In genomic region chr2:170579551-170579950, GRCm38 (mm10) we compare ENCODE assay signal across 29 mouse cellular contexts. TPM values are rescaled to one million over a fixed set of nuclear protein-coding genes. Genes with fewer than 3 reads are reported as not detected.
DNase-seq lines count a peak whose midpoint lies in the region; ATAC-seq and TF ChIP-seq lines count a peak whose summit lies in the region.
"Had no signal": no experiment of that assay in that cellular context is flagged by ENCODE, and none has a peak within 500 bp of the region (broad histone marks: within the 10 kb centered on the region; RNA-seq: fewer than 3 reads in every experiment).

No protein-coding gene starts in this region.

- H3K27me3 ChIP-seq in forebrain, embryonic 14.5 days (replicated peaks; ENCODE audit: control insufficient read depth, insufficient read depth, low read length) = no peaks in the 10 kb centered on the region
- H3K27me3 ChIP-seq in forebrain, embryonic 16.5 days (replicated peaks; ENCODE audit: control insufficient read depth, insufficient read depth, low read length) = no peaks in the 10 kb centered on the region
- H3K27me3 ChIP-seq in kidney, embryonic 16.5 days (ENCODE audit: insufficient read depth, low read length) = no peaks in the 10 kb centered on the region
- no peaks in the 10 kb centered on the region for H3K27me3 ChIP-seq in liver, postnatal 0 days (ENCODE audit: insufficient read depth, low read length)
- H3K27me3 ChIP-seq: intestine, embryonic 15.5 days; limb, embryonic 13.5 days; liver, embryonic 15.5 days had no signal

- TF ChIP-seq EP300 in liver, postnatal 0 days (IDR thresholded peaks at IDR 0.05; ENCODE audit: low read depth) = no peak

- TF ChIP-seq CTCF in liver, postnatal 0 days (IDR thresholded peaks at IDR 0.05; ENCODE audit: low read depth) = no peak

- H3K4me1 ChIP-seq in forebrain, embryonic 14.5 days (ENCODE audit: control insufficient read depth, insufficient read depth, low read length) = no peaks in the 10 kb centered on the region
- H3K4me1 ChIP-seq in forebrain, embryonic 16.5 days (replicated peaks; ENCODE audit: control insufficient read depth, insufficient read depth, low read length) = no peaks in the 10 kb centered on the region; the same call in 1 of the 2 replicates
- peaks cover 9% of the 10 kb centered on the region; the same call in 1 of the 2 replicates for H3K4me1 ChIP-seq in kidney, embryonic 16.5 days (ENCODE audit: insufficient read depth, low read length)
- no peaks in the 10 kb centered on the region for H3K4me1 ChIP-seq in liver, postnatal 0 days (ENCODE audit: insufficient read depth)
- H3K4me1 ChIP-seq: forebrain, embryonic 10.5 days; heart, embryonic 10.5 days; intestine, embryonic 15.5 days; limb, embryonic 13.5 days; liver, embryonic 15.5 days had no signal

- DNase-seq in forebrain, embryonic 14.5 days (ENCODE audit: low spot score) = peak; percentile 49
- peak; percentile 25 for DNase-seq in kidney, postnatal 10 days
- DNase-seq in liver = peak; percentile 9
- no peak for DNase-seq in liver, postnatal 0 days
- DNase-seq in right cerebral cortex, postnatal 4 days = peak; percentile 57
- DNase-seq in right cerebral cortex, postnatal 25 days = no peak
- DNase-seq: adrenal gland, postnatal 14 days; cerebellum, adult 11 months; cerebellum, postnatal 25 days; embryo, embryonic 11 days; heart, postnatal 14 days; kidney, adult 9 months; layer of hippocampus, postnatal 36 days; retina, postnatal 1 day had no signal

- H3K9me3 ChIP-seq in forebrain, embryonic 14.5 days (replicated peaks; ENCODE audit: control insufficient read depth, low read length) = no peaks in the 10 kb centered on the region
- no peaks in the 10 kb centered on the region for H3K9me3 ChIP-seq in forebrain, embryonic 16.5 days (ENCODE audit: control insufficient read depth, low read length)
- H3K9me3 ChIP-seq in kidney, embryonic 16.5 days (ENCODE audit: low read length) = no peaks in the 10 kb centered on the region
- H3K9me3 ChIP-seq in liver, postnatal 0 days (ENCODE audit: low read length) = no peaks in the 10 kb centered on the region
- H3K9me3 ChIP-seq: forebrain, embryonic 10.5 days; heart, embryonic 10.5 days; intestine, embryonic 15.5 days; limb, embryonic 13.5 days; liver, embryonic 15.5 days had no signal

- ATAC-seq in forebrain, embryonic 14.5 days = no peak
- no peak for ATAC-seq in forebrain, embryonic 16.5 days
- ATAC-seq in kidney, embryonic 16.5 days (ENCODE audit: low FRiP score, low TSS enrichment) = no peak
- ATAC-seq in liver, postnatal 0 days = no peak
- ATAC-seq: activated CD4-positive, CD25-positive, alpha-beta regulatory T cell, adult 4 months; intestine, embryonic 15.5 days had no signal

- no peak overlapping the region for H3K4me3 ChIP-seq in forebrain, embryonic 14.5 days (ENCODE audit: low read depth, low read length)
- no peak overlapping the region for H3K4me3 ChIP-seq in forebrain, embryonic 16.5 days (replicated peaks; ENCODE audit: low read length)
- H3K4me3 ChIP-seq in kidney, embryonic 16.5 days (ENCODE audit: low read length) = no peak overlapping the region
- no peak overlapping the region for H3K4me3 ChIP-seq in liver, postnatal 0 days (ENCODE audit: low read depth, low read length)
- H3K4me3 ChIP-seq: forebrain, embryonic 10.5 days; heart, embryonic 10.5 days; intestine, embryonic 15.5 days; limb, embryonic 13.5 days; liver, embryonic 15.5 days had no signal

- no peak overlapping the region for H3K4me2 ChIP-seq in forebrain, embryonic 14.5 days (ENCODE audit: low read length)
- H3K4me2 ChIP-seq in forebrain, embryonic 16.5 days (ENCODE audit: low read length) = no peak overlapping the region
- no peak overlapping the region for H3K4me2 ChIP-seq in kidney, embryonic 16.5 days (replicated peaks; ENCODE audit: low read depth, low read length)
- H3K4me2 ChIP-seq in liver, postnatal 0 days (ENCODE audit: low read depth, low read length) = no peak overlapping the region
- H3K4me2 ChIP-seq: hindbrain, embryonic 14.5 days; intestine, embryonic 15.5 days; limb, embryonic 13.5 days; liver, embryonic 15.5 days had no signal

- no peak overlapping the region for H3K27ac ChIP-seq in forebrain, embryonic 14.5 days (ENCODE audit: low read depth, low read length)
- no peak overlapping the region for H3K27ac ChIP-seq in forebrain, embryonic 16.5 days (ENCODE audit: low read length)
- H3K27ac ChIP-seq in kidney, embryonic 16.5 days (ENCODE audit: low read length) = no peak overlapping the region
- no peak overlapping the region for H3K27ac ChIP-seq in liver, postnatal 0 days (ENCODE audit: low read depth)
- H3K27ac ChIP-seq: forebrain, embryonic 10.5 days; heart, embryonic 10.5 days; hindbrain, embryonic 14.5 days; intestine, embryonic 15.5 days; limb, embryonic 13.5 days; liver, embryonic 15.5 days had no signal

- 74% methylated on average over 10 of the region's 10 CpGs for WGBS in forebrain, embryonic 14.5 days
- 70% methylated on average over 10 of the region's 10 CpGs for WGBS in forebrain, embryonic 16.5 days
- 78% methylated on average over 10 of the region's 10 CpGs for WGBS in kidney, embryonic 16.5 days
- WGBS in liver, postnatal 0 days (ENCODE audit: insufficient replicate concordance) = 86% methylated on average over 10 of the region's 10 CpGs

- no peak overlapping the region for H3K9ac ChIP-seq in forebrain, embryonic 14.5 days (ENCODE audit: low read length)
- no peak overlapping the region for H3K9ac ChIP-seq in forebrain, embryonic 16.5 days (replicated peaks; ENCODE audit: low read depth, low read length)
- no peak overlapping the region for H3K9ac ChIP-seq in kidney, embryonic 16.5 days (replicated peaks; ENCODE audit: low read length)
- no peak overlapping the region for H3K9ac ChIP-seq in liver, postnatal 0 days (replicated peaks)
- H3K9ac ChIP-seq: hindbrain, embryonic 14.5 days; intestine, embryonic 15.5 days; limb, embryonic 13.5 days; liver, embryonic 15.5 days had no signal

- H3K36me3 ChIP-seq in forebrain, embryonic 14.5 days (ENCODE audit: control insufficient read depth, insufficient read depth, low read length) = no peaks in the 10 kb centered on the region
- H3K36me3 ChIP-seq in forebrain, embryonic 16.5 days (ENCODE audit: control insufficient read depth, insufficient read depth) = no peaks in the 10 kb centered on the region
- no peaks in the 10 kb centered on the region for H3K36me3 ChIP-seq in kidney, embryonic 16.5 days (ENCODE audit: insufficient read depth, low read length)
- no peaks in the 10 kb centered on the region for H3K36me3 ChIP-seq in liver, postnatal 0 days (replicated peaks; ENCODE audit: insufficient read depth, low read length)
- H3K36me3 ChIP-seq: forebrain, embryonic 10.5 days; G1E; heart, embryonic 10.5 days; intestine, embryonic 15.5 days; limb, embryonic 13.5 days; liver, embryonic 15.5 days had no signal

RNA-seq across cellular contexts. Expression of gene 4930470P17Rik, which starts 22.3 kb away (rescaled TPM):
- not detected in 2 replicates for polyA plus RNA-seq in forebrain, embryonic 14.5 days (2014; fragmentation: Nextera tagmentation; extraction: Ambion mirVana)
- polyA plus RNA-seq in forebrain, embryonic 16.5 days (2015; fragmentation: Nextera tagmentation; extraction: Ambion mirVana) = not detected in 2 replicates
- polyA plus RNA-seq in kidney, embryonic 16.5 days (2015; fragmentation: Nextera tagmentation; extraction: Ambion mirVana) = not detected in 2 replicates
- polyA plus RNA-seq in liver, postnatal 0 days (2015; fragmentation: Nextera tagmentation; extraction: Ambion mirVana) = not detected in 2 replicates
- polyA plus RNA-seq: activated CD4-positive, CD25-positive, alpha-beta regulatory T cell, adult 4 months; forebrain, embryonic 10.5 days; G1E; heart, embryonic 10.5 days; intestine, embryonic 15.5 days; limb, embryonic 13.5 days; liver, embryonic 15.5 days; neural tube, embryonic 11.5 days; spleen, adult 2 months; stomach, embryonic 14.5 days; thymus, postnatal 0 days; urinary bladder, adult 2 months had no signal

Comparison
In these comparisons a context has a peak if more than half of its experiments do, and no peak if none do; other contexts are left out.
1. DNase-seq: peak in forebrain, embryonic 14.5 days (single experiment), kidney, postnatal 10 days (single experiment), liver (single experiment) and right cerebral cortex, postnatal 4 days (single experiment); none in liver, postnatal 0 days (single experiment) and right cerebral cortex, postnatal 25 days (single experiment).